In genomic region chr1:170582341-170582740, GRCm38 (mm10) we compare ENCODE assay signal across 25 mouse cellular contexts. TPM values are rescaled to one million over a fixed set of nuclear protein-coding genes. Genes with fewer than 3 reads are reported as not detected.
"Had no signal": no experiment of that assay in that cellular context is flagged by ENCODE, and none has a peak within 500 bp of the region (broad histone marks: within the 10 kb centered on the region; RNA-seq: fewer than 3 reads in every experiment).

No protein-coding gene starts in this region.

- H3K27ac ChIP-seq: heart, adult 2 months; hindbrain, embryonic 10.5 days; hindbrain, embryonic 12.5 days; hindbrain, embryonic 14.5 days; intestine, embryonic 15.5 days; layer of hippocampus, adult 2 months; left cerebral cortex, adult 2 months; limb, embryonic 13.5 days; limb, embryonic 15.5 days; liver, embryonic 12.5 days; liver, embryonic 14.5 days had no signal

- ATAC-seq: forebrain, postnatal 0 days; hindbrain, embryonic 16.5 days; inflammation-experienced regulatory T-cells, adult 6 months; intestine, embryonic 15.5 days; intestine, postnatal 0 days; liver, embryonic 12.5 days had no signal

- H3K4me1 ChIP-seq: hindbrain, embryonic 12.5 days had no signal

- H3K4me2 ChIP-seq: heart, embryonic 12.5 days; hindbrain, embryonic 12.5 days; hindbrain, embryonic 14.5 days; intestine, embryonic 15.5 days; limb, embryonic 13.5 days; limb, embryonic 15.5 days; liver, embryonic 12.5 days had no signal

- DNase-seq: forebrain, postnatal 0 days; gastrocnemius, postnatal 14 days; heart, adult 2 months; heart, postnatal 10 days; heart, postnatal 36 days; kidney, adult 18-20 months; kidney, adult 8-10 months; kidney, postnatal 10 days; kidney, postnatal 25 days; kidney, postnatal 4 days; left cerebral cortex, postnatal 4 days had no signal

- H3K36me3 ChIP-seq: intestine, embryonic 15.5 days; limb, embryonic 15.5 days had no signal

- H3K9ac ChIP-seq: forebrain, postnatal 0 days; heart, embryonic 12.5 days; hindbrain, embryonic 12.5 days; hindbrain, embryonic 14.5 days; intestine, embryonic 15.5 days; limb, embryonic 13.5 days; limb, embryonic 15.5 days; liver, embryonic 12.5 days; liver, embryonic 14.5 days had no signal

- H3K9me3 ChIP-seq: hindbrain, embryonic 12.5 days; intestine, embryonic 15.5 days; limb, embryonic 15.5 days; liver, embryonic 12.5 days had no signal

- H3K27me3 ChIP-seq: heart, embryonic 12.5 days; hindbrain, embryonic 12.5 days; intestine, embryonic 15.5 days; limb, embryonic 13.5 days; limb, embryonic 15.5 days had no signal

- H3K4me3 ChIP-seq: heart, adult 2 months; heart, embryonic 12.5 days; hindbrain, embryonic 10.5 days; hindbrain, embryonic 12.5 days; intestine, embryonic 15.5 days; layer of hippocampus, adult 2 months; left cerebral cortex, adult 2 months; limb, embryonic 13.5 days; limb, embryonic 15.5 days; liver, embryonic 12.5 days had no signal

RNA-seq across cellular contexts. Expression of gene Nos1ap, which starts 7.3 kb away (rescaled TPM):
- polyA plus RNA-seq: inflammation-experienced regulatory T-cells, adult 6 months had no signal
